Mouse (Mus musculus) liver, embryonic 14.5 days (tissue): ENCODE results near the gene Syne3. TPM values are rescaled to one million over a fixed set of nuclear protein-coding genes. Genes with fewer than 3 reads are reported as not detected.

Experiments used
- ATAC-seq: fragments of 200-750 bp; cut with Nextera tagmentation; 2 replicates; pipeline ENCODE4 v1.8.0; 2017; ENCODE audit warnings: moderate number of reproducible peaks, mild to moderate bottlenecking, moderate library complexity; ENCODE audit not compliant: insufficient read depth
- DNase-seq, 3 experiments: peaks; one replicate each; pipeline ENCODE4 v3.0.0-alpha.2; 2012 to 2013; ENCODE audit warnings: low read depth in 3 of 3, low spot score in 3 of 3
- H3K27ac ChIP-seq: fragments of 300-500 bp; sonication (generic); 2 replicates; pipeline ENCODE4 v1.5.1; 2014; ENCODE audit warnings: moderate library complexity, mild to moderate bottlenecking, control low read depth, inconsistent platforms
- H3K27me3 ChIP-seq: fragments of 300-500 bp; sonication (generic); 2 replicates; pipeline ENCODE4 v1.6.1; 2014; ENCODE audit warnings: mild to moderate bottlenecking, low read length, moderate library complexity; ENCODE audit not compliant: control insufficient read depth, insufficient read depth
- H3K36me3 ChIP-seq: fragments of 300-500 bp; sonication (generic); replicated peaks from 2 replicates; pipeline ENCODE4 v1.6.1; 2014; ENCODE audit warnings: low read depth; ENCODE audit not compliant: control insufficient read depth, insufficient read depth
- H3K4me1 ChIP-seq, 2 experiments: fragments of 200-500 bp in 1 of 2; fragments of 300-500 bp in 1 of 2; sonication (generic) in 1 of 2; replicated peaks; 2 replicates each; pipeline ENCODE4 v1.6.1; 2012 to 2014; ENCODE audit warnings: antibody characterized with exemption in 1 of 2, inconsistent platforms in 1 of 2, low read length in 1 of 2; ENCODE audit not compliant: control insufficient read depth in 2 of 2, insufficient read depth in 2 of 2
- H3K4me2 ChIP-seq: fragments of 300-500 bp; sonication (generic); 2 replicates; pipeline ENCODE4 v1.6.1; 2014; ENCODE audit warnings: low read depth, mild to moderate bottlenecking, control low read depth, moderate library complexity
- H3K4me3 ChIP-seq, 2 experiments: fragments of 200-500 bp in 1 of 2; fragments of 300-500 bp in 1 of 2; sonication (generic) in 1 of 2; 2 replicates each; pipeline ENCODE4 v1.5.1; 2012 to 2014; ENCODE audit warnings: low read depth in 2 of 2, low read length in 2 of 2, mild to moderate bottlenecking in 2 of 2, control low read depth in 1 of 2, inconsistent platforms in 1 of 2, moderate library complexity in 1 of 2; ENCODE audit not compliant: insufficient read depth in 1 of 2
- H3K9ac ChIP-seq: fragments of 300-500 bp; sonication (generic); replicated peaks from 2 replicates; pipeline ENCODE4 v1.6.1; 2014; ENCODE audit warnings: mild to moderate bottlenecking, control low read depth, moderate library complexity
- H3K9me3 ChIP-seq: fragments of 300-500 bp; sonication (generic); 2 replicates; pipeline ENCODE4 v1.6.1; 2016; ENCODE audit warnings: low read length, mixed read lengths; ENCODE audit not compliant: control insufficient read depth
- CTCF ChIP-seq: IDR thresholded peaks from 2 replicates; pipeline ENCODE4 v1.5.1; 2016; ENCODE audit warnings: antibody characterized with exemption, low read depth, control low read depth
- EP300 ChIP-seq: IDR thresholded peaks from 2 replicates; pipeline ENCODE4 v1.6.1; 2016; ENCODE audit warnings: antibody characterized with exemption, low read depth
- whole genome bisulfite sequencing: fragments of 180-500 bp; shearing (Covaris S2); extraction: QIAGEN DNeasy Blood & Tissue Kit; methylation state at CpG from one replicate; pipeline ENCODE4 v1.1.7; 2014; ENCODE audit not compliant: insufficient replicate concordance; 5-methylcytosine and 5-hydroxymethylcytosine counted together
- polyA plus RNA-seq, 2 experiments: library from polyadenylated mRNA; depleted of rRNA in 1 of 2; stranded (reverse) in 1 of 2; unstranded in 1 of 2; fragments of >200 nt; fragmentation: Nextera tagmentation in 1 of 2; extraction: Ambion mirVana in 1 of 2; gene quantifications; 2 replicates each; pipeline versions ENCODE4 v1.2.1 to v1.2.3; 2012 to 2014

Syne3 gene
- polyA plus RNA-seq, 2 experiments, result 1.6 to 2.2 TPM

DNA sequence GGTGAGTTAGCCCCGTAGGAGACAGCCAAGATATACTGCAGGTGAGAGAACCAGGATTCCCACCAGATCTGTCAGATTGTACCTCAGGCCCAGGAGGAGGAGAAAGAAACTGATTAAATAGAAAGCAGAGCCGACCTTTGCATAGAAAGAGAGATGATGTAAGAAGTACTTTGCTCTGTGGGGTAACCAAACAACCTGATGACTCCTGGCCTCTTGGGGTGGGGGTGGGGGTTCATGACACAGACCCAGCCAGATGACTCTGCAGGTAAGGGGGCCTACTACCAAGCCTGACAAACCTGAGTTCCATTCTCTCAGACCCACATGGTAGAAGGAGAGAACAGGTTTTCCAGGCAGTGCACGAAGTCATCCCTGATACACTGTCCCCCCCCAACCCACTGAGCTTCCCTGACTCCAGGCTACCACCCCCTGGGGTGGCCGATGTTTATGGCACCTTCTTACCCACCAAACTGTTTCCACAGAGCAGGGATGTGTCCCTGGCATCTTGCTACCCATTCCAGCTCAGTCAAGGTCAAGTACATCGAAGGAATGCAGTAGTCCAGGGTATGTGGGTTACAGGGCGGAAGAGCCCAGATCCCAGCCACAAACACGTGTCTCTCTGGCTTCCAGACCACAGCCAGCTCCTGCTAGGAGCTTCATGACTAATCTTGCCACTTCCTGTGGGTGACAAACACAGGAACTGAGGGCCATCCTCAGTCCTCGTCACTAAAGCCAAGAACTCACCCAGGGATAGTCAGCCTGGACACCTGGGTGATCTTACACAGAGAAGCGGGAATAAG, 8.9 kb downstream of the Syne3 start:
- H3K4me1 ChIP-seq, result peaks cover 50 to 84% of the 10 kb centered on the region in 2 experiments

DNA sequence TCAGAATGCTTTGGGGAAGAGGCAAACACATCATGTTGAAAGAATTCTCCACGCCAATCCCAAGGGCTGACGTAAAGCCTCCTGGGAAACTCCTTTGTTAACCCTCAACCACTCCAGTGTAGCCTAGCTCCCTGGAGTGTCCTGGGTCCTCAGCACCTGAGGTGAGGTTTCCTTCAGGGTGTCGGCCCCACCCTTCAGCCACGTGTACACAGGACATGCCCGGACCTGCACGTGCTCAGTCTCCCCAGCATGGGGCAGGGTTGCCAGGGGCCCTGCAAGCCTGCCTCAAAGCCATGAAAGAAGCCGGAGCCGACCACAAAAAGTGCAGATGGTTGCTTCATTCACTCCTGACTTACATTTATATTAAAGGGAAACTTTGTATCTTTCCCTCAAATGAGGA, 10.4 kb downstream of the Syne3 start:
- no peaks in the 10 kb centered on the region for H3K9me3 ChIP-seq
- 47% methylated on average over 8 of the region's 8 CpGs for WGBS
- no peaks in the 10 kb centered on the region for H3K36me3 ChIP-seq
- H3K27me3 ChIP-seq, result no peaks in the 10 kb centered on the region
- ATAC-seq, result no peak
- no peak overlapping the region for H3K4me2 ChIP-seq
- peaks cover 53 to 82% of the 10 kb centered on the region in 2 experiments for H3K4me1 ChIP-seq
- H3K4me3 ChIP-seq, result no peak overlapping the region
- H3K27ac ChIP-seq, result no peak overlapping the region
- TF ChIP-seq EP300 (no peak), CTCF (no peak)
- DNase-seq, result no peak
- H3K9ac ChIP-seq, result no peak overlapping the region

More for the DNA sequence above, 8.9 kb downstream of the Syne3 start:
- no peaks in the 10 kb centered on the region for H3K9me3 ChIP-seq
- no peak overlapping the region for H3K4me2 ChIP-seq
- ATAC-seq (no peak), DNase-seq (no peak)
- 51% methylated on average over 9 of the region's 9 CpGs for whole genome bisulfite sequencing
- H3K36me3 ChIP-seq, result no peaks in the 10 kb centered on the region
- H3K9ac ChIP-seq, result no peak overlapping the region
- no peak overlapping the region for H3K27ac ChIP-seq
- H3K27me3 ChIP-seq, result no peaks in the 10 kb centered on the region
- TF ChIP-seq EP300 (no peak), CTCF (no peak)
- H3K4me3 ChIP-seq, result no peak overlapping the region

DNA sequence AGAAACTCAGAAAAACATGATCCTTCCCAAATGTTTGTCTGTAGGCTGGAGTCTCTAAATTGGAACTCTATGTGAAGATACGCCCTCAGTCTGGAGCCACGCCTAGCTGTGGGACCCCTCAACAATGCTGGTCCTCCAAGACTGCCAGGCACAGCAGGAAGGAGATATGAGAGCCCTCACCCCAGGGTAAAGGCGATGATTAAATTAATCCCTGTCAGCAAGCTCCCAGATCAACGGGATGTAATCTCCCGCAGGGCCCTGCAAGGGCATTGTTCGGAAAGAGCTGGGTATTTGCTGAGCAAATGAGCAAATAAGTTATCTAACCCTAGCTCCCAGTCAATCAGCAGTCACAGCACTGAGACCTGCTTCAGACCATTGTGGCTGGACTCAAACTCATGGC, 11.1 kb downstream of the Syne3 start:
- Histone ChIP-seq H3K36me3 (no peaks in the 10 kb centered on the region), H3K9me3 (no peaks in the 10 kb centered on the region), H3K27me3 (no peaks in the 10 kb centered on the region), H3K4me1 (peaks cover 48 to 79% of the 10 kb centered on the region in 2 experiments), H3K4me3 (no peak overlapping the region), H3K4me2 (no peak overlapping the region), H3K27ac (no peak overlapping the region), H3K9ac (no peak overlapping the region)
- 37% methylated on average over 6 of the region's 6 CpGs for WGBS
- DNase-seq (no peak), ATAC-seq (no peak)
- no peak for TF ChIP-seq CTCF
- no peak for TF ChIP-seq EP300

DNA sequence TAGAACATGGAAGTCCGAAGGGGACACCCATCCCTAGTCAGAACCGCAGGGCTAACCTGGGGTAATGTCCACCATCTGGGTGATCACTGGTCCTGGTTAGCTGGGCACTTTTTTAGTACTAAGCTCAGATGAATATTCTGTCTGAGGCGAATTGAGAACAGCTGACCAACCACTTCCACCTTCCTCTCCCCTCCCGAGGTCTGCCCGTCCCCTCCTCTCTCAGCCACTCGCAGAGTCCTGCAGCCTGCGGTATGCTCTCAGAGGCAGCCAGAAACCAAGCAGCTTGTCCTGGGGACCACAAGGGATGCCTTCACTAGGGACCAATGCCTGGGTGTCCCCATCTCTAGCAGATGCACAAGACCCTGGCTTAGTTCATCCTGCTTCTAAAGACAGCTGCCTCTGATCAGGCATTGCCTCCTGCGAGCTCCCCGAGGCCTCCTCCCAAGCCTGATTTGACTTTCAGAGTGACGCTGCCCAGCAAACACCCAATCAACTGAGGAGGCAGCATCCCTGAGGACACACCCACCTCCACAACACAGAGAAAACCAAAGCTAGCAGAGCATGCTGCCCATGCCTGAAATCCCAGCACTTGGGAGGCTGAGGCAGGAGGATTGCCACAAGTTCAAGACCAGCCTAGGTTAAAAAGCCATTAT, 11.8 kb downstream of the Syne3 start:
- ATAC-seq (peak; percentile 33), DNase-seq (no peak)
- H3K9me3 ChIP-seq, result no peaks in the 10 kb centered on the region
- H3K27me3 ChIP-seq, result no peaks in the 10 kb centered on the region
- no peak overlapping the region for H3K27ac ChIP-seq
- no peak overlapping the region for H3K4me3 ChIP-seq
- H3K4me2 ChIP-seq, result no peak overlapping the region; the same call in 1 of the 2 replicates
- TF ChIP-seq EP300 (no peak), CTCF (no peak)
- no peaks in the 10 kb centered on the region for H3K36me3 ChIP-seq
- no peak overlapping the region for H3K9ac ChIP-seq
- peaks cover 41 to 74% of the 10 kb centered on the region in 2 experiments for H3K4me1 ChIP-seq
- 40% methylated on average over 10 of the region's 10 CpGs for WGBS

DNA sequence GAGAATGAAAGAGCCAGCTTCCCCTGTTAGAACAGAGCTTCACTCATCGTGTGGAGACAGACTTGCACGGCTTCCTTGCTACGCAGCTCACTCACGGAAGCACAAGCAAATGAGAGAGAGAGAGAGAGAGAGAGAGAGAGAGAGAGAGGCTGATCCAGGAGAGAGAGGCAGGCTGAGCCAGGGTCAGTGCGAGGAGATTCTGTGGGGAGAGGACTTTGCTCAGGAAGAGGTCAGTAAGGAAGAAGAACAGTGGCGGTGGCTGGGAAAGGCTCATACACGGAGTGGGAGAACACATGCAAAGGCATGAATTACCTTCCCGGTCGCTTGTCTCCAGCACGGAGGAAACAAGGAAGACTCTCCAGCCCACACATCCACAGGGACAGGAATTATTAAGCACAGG, 12.4 kb downstream of the Syne3 start:
- WGBS, result 61% methylated on average over 10 of the region's 10 CpGs
- TF ChIP-seq EP300 (no peak), CTCF (no peak)
- H3K4me3 ChIP-seq, result no peak overlapping the region
- peaks cover 35 to 68% of the 10 kb centered on the region in 2 experiments for H3K4me1 ChIP-seq
- H3K27ac ChIP-seq, result no peak overlapping the region
- no peaks in the 10 kb centered on the region for H3K9me3 ChIP-seq
- no peak overlapping the region for H3K4me2 ChIP-seq
- no peak for ATAC-seq
- no peak overlapping the region for H3K9ac ChIP-seq
- H3K36me3 ChIP-seq, result no peaks in the 10 kb centered on the region
- H3K27me3 ChIP-seq, result no peaks in the 10 kb centered on the region
- no peak for DNase-seq
